Mouse (Mus musculus): Measurements from ENCODE around the gene Drg1. TPM values are rescaled to one million over a fixed set of nuclear protein-coding genes. Genes with fewer than 3 reads are reported as not detected.
A peak's percentile ranks its signal among the peaks of the same experiment; 100 is the strongest.

Gene Drg1
- 10 to 100 TPM; 91.7 to 98.9 TPM for total RNA-seq (2021)
- long read RNA-seq, experiment 1, transcript Drg1-201 (9 exons, 1,546 nt): major isoform, 62 of 86 reads
- long read RNA-seq, experiment 1, partial matches to known transcripts: 5 of 86 reads
- long read RNA-seq, experiment 1, other reads (novel, unspliced or antisense): 19 of 86 reads
- long read RNA-seq, experiment 2, transcript Drg1-201 (9 exons, 1,546 nt): major isoform, 103 of 127 reads
- long read RNA-seq, experiment 2, partial matches to known transcripts: 7 of 127 reads
- long read RNA-seq, experiment 2, other reads (novel, unspliced or antisense): 17 of 127 reads

DNA sequence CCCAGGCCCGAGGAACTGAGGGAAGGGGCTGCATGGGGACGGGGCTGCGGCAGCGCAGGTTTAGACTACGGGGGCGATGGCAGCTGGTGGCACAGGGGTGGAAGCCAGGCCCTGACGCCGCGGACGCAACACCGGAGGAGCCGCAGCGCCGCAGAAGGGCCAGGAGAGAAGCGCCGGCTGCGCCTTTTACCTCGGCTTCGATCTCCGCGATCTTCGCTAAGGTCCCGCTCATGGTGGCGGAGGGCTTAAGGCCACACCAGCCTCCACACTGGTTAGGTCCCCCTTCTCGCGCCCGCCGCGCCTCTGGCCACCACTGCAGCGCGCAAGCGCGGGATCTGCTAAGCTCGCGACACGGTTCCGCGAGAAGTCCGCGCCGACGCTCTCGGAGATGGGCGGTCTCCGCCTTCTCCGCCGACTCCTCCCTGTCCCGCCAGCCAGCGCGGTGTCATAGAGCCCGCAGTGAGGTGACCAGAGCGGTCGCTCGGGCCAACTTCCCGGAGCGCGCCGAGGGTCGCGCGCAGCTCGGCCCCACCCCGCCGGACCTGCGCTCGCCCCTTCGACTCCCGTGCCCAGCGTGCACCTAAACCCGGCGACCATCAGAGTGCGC, at the start of gene Drg1:
Drg1 (minus strand) TSS at position 337 of the 607 bp plus-strand sequence.
- peak; percentile 92 to 95 for DNase-seq (ENCODE audit: low spot score in 2 of 2)
- Histone ChIP-seq H3K27ac (peak within 1 kb of the TSS; percentile 95), H3K4me3 (peak within 1 kb of the TSS; percentile 99)
- peak; percentile 41 for TF ChIP-seq CTCF (conservative IDR thresholded peaks at IDR 0.05)

DNA sequence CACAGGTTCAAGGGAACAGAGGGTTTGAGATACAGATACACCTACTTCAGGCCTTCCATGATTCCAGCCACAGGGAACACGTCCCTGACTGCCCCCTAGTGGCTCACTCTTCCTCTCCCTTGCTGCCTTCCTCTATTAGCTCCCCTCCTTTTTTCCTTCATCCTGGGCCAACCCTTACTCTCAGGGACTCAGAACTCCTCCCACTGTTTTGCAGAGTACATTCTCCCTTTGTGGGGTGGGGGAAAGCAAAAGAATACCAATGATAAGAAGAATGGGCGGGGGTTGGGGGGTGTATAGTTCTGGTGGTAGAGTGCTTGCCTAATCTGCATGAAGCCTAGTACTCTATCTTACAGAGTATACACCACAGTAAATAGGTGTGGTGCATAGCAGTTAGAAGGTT, 47.9 kb upstream of the Drg1 start:
- Histone ChIP-seq H3K27ac (no peak overlapping the region), H3K4me3 (no peak overlapping the region)
- peak; percentile 88 for TF ChIP-seq CTCF (conservative IDR thresholded peaks at IDR 0.05)
- peak in 1 of 2 experiments; percentile 69 for DNase-seq (ENCODE audit: low spot score in 2 of 2)

DNA sequence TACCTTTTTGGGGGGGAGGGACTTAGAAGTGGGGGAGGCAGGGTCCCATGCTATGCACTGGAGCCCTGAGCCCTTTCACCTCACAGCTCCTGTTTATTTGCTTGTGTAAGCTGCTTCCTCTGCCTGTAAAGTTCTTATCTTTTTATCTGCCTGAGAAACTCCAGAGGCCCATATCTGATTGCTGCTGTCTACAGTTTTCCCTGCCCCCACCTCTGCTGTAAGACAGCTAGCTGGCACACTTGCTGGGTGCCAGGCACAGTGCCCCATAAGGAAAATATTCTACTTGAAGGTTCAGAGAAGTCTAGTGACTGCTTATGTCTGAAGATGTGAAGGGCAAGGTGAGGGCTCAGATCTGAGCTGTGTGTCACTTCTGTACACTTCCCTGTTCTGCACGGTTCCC, 47.1 kb upstream of the Drg1 start:
- Histone ChIP-seq H3K4me3 (no peak overlapping the region), H3K27ac (no peak overlapping the region)
- no peak for DNase-seq (ENCODE audit: low spot score in 2 of 2)
- no peak for TF ChIP-seq CTCF (conservative IDR thresholded peaks at IDR 0.05)

DNA sequence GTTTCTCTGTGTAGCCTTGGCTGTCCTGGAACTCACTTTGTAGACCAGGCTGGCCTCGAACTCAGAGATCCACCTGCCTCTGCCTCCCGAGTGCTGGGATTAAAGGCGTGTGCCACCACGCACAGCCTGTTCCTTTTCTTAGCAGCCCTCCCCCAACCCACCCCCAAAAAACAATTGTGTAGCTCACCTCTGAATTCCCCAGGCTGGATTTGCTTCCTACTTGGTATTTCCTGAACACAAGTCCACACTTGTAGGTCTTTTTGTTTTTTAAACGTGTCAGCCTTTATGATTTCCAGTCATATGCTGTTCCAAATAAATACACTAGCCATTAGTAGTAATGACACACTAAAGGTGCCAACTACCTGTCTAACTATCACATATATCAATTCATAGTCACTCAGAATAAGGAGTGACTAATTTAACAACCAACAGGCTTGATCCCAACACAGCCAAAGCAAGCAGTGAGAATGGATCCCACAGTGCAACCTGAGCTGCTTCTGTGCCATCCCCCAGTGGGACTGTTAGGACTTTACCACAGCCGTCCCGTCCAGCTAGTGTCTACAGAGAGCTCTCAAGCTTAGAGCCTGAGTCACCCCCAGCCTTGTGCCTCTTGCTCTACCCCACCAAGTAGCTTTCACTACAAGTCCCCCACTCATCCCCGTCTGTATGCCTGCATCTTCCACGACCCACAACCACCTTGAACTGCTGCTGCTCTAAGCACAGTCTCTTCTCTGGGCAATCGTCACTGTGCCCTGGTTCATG, 45.6 kb upstream of the Drg1 start:
- DNase-seq (ENCODE audit: low spot score in 2 of 2): no peak
- no peak for TF ChIP-seq CTCF (conservative IDR thresholded peaks at IDR 0.05)
- no peak overlapping the region for H3K27ac ChIP-seq
- no peak overlapping the region for H3K4me3 ChIP-seq

DNA sequence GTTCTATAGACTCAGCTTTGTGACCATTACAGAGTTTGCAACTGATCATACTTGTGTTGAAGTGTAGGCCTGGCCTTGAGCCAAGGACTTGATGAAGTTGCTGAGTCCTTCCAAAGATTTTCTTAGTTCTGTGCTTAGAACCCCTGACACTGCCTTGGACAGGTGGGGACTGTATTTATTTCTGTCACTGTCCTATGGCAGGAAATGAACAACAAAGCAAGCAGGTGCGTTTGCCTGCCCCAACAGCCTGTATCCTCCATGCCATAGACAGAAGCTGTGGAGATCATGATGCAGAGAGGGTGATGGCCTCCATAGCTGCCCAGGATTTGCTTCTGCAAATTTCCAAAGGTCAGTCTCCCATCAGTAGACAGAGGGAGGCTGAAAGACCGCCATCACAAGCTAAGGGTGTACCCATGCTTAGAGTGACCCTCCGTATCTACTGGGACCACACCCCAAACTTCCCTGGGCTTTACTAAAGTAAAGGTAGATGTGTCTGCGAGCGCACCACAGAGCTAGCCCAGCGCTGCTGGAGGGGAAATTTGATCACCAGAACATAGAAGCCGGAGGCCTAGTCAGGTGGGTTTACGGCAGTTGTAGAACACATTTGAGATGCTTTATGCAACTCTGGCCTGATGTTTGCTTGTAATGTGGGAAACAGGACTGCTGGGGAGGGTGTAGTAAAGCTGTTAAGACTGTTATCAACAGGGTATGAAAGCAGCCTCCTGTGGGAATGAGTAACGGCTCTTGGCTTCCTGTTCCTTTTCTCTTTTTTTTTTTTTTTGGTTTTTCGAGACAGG, 44.8 kb upstream of the Drg1 start:
- no peak for DNase-seq (ENCODE audit: low spot score in 2 of 2)
- no peak overlapping the region for H3K27ac ChIP-seq
- TF ChIP-seq CTCF (conservative IDR thresholded peaks at IDR 0.05): no peak
- no peak overlapping the region for H3K4me3 ChIP-seq

DNA sequence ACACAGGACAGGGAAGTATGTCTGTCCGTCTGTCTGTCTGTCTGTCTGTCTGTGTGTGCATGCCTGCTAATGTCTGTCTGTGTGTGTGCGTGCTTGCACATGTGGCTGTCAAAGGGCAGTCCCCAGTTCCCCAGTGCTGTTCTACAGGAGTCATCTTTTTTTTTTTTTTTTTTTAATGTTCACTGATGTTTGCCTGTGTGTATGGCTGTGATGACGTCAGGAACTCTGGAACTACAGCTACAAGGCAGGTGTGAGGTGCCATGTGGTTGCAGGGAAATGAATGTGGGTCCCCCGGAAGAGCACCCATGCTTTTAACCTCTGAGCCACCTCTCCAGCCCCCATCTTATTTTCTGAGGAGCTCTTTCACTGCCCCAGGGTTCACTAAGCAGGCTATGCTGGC, 43.7 kb upstream of the Drg1 start:
- H3K27ac ChIP-seq: no peak overlapping the region
- no peak for TF ChIP-seq CTCF (conservative IDR thresholded peaks at IDR 0.05)
- no peak for DNase-seq (ENCODE audit: low spot score in 2 of 2)
- H3K4me3 ChIP-seq: no peak overlapping the region

DNA sequence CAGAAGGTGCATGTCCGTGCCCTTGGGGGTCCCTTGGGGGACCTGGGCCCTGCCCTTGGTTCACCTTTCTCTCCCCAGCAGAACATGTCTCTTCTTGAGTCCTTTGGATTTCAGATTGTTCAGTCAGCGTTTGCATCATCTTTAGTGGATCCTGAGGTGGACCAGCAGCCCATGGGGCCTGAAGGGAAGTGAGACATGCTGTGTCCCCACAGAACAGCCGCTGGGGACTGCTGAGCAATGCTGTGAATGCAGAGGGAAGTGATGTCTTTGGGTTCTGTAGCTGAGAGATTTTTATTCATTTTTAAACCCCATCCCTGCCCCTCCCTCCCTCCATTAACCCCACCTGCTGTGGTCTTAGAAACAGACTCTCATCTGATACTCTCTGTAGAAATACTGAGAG, 41.7 kb upstream of the Drg1 start:
- no peak for TF ChIP-seq CTCF (conservative IDR thresholded peaks at IDR 0.05)
- DNase-seq (ENCODE audit: low spot score in 2 of 2): no peak
- H3K4me3 ChIP-seq: no peak overlapping the region
- no peak overlapping the region for H3K27ac ChIP-seq

DNA sequence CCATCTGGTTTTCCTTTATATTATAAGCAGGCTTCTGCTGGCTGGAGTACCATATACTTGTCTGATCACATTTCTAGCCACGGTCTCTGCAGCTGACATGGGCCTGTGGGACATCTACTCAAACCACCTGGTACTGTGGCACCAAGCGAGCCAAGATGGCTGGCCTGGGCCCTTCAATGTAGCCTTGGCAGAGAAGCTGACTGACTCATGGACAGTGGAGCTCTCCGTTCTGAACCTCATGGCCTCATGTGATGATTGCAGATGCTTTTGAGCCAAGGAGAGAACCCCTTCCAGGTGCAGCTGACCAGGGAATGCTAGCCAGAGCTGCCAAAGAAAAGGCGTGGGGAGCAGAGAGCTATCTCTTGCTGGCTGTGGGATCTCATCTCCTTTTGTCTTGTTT, 39.6 kb upstream of the Drg1 start:
- no peak for TF ChIP-seq CTCF (conservative IDR thresholded peaks at IDR 0.05)
- no peak for DNase-seq (ENCODE audit: low spot score in 2 of 2)
- no peak overlapping the region for H3K4me3 ChIP-seq
- H3K27ac ChIP-seq: no peak overlapping the region

DNA sequence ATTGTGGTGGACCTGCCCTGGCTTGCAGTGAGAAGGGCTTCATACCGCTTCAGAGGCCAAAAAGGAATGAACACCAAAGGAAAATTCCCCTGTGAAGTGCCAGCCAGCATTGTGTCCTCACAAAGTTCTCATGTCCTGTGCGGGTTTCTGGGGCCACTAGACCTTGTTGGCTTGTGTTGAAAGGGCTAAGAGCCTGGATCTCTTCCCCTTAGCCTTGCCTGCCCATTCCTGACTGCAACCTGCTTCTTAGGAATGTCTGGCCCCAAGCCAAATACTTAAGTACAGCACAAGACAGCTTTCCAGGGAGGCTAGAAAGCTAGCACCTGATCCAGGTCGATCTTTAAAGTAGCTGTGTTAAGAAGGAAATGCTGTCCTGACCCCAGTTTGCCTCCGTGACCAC, 36.6 kb upstream of the Drg1 start:
- peak overlapping the region; percentile 55 for H3K27ac ChIP-seq
- TF ChIP-seq CTCF (conservative IDR thresholded peaks at IDR 0.05): no peak

DNA sequence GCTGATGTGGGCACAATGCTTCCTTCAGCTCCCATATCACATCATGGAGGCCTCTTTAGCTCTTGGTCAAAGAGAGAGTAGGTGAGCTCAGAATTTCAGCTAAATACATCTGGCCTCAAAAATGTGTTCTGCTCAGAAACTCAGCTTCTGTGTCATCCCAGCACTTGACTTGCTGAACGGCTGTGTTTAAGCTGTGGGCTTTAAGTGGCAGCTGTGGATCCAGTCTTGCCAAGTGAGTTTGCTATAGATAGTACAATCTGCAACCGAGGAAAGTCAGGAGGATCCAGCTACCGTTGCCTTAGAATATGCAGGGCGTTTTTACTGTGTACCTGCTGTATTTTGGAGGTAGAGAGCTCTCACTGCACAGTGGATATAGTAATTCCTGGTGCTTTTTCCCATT, 36.2 kb upstream of the Drg1 start:
- Histone ChIP-seq H3K27ac (peak overlapping the region; percentile 55; the same call in 1 of the 2 replicates), H3K4me3 (no peak overlapping the region)
- no peak for TF ChIP-seq CTCF (conservative IDR thresholded peaks at IDR 0.05)
- peak in 1 of 2 experiments; percentile 21 for DNase-seq (ENCODE audit: low spot score in 2 of 2)

More for the DNA sequence above, 36.6 kb upstream of the Drg1 start:
- no peak for DNase-seq (ENCODE audit: low spot score in 2 of 2)
- H3K4me3 ChIP-seq: no peak overlapping the region

DNA sequence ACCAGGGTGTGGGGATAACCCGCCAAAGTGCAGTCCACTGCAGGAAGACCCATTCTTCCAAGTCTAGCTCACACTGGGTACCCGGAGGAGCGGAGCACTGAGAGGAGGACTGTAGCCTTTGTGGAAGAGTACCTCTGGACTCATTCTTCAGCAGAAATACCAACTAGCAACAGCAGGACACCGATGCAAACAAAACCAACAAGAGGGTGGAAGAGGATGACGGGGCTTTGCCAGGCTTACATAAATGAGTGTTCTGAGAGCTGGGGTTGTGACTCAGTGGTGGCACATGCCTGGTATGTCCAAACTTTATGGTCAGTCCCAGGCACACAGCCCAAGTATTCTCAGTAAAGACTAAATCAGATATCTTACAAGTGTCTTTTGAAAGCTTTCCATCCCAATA, 34.9 kb upstream of the Drg1 start:
- TF ChIP-seq CTCF (conservative IDR thresholded peaks at IDR 0.05): no peak
- no peak overlapping the region for H3K27ac ChIP-seq
- DNase-seq (ENCODE audit: low spot score in 2 of 2): no peak
- no peak overlapping the region for H3K4me3 ChIP-seq

DNA sequence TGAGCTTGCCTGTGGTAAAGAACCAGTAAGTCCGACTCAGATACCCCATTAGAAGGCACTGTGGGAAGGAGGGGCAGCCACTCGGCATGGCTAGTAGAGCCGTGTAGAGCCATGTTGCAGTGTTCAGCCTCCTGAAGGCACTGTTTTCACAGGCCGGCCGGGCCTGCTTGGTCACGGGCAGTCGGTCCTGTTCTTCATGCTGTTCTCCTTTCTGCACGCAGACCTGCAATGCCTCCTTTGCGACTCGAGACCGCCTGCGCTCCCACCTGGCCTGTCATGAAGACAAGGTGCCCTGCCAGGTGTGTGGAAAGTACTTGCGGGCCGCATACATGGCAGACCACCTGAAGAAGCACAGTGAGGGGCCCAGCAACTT, 32.6 kb upstream of the Drg1 start:
- Histone ChIP-seq H3K4me3 (no peak overlapping the region), H3K27ac (no peak overlapping the region)
- DNase-seq (ENCODE audit: low spot score in 2 of 2): no peak
- no peak for TF ChIP-seq CTCF (conservative IDR thresholded peaks at IDR 0.05)

All from layer of hippocampus, adult 2 months (tissue).